Mouse (Mus musculus) neural tube, embryonic 12.5 days (tissue): ENCODE measurements around the gene Vasp. TPM values are rescaled to one million over a fixed set of nuclear protein-coding genes. Genes with fewer than 3 reads are reported as not detected.

Experiments
- ATAC-seq: fragments of 200-750 bp; cut with Nextera tagmentation; 2 replicates; pipeline ENCODE4 v1.8.0; 2017; ENCODE audit warnings: low read depth, mild to moderate bottlenecking, moderate TSS enrichment, moderate library complexity; ENCODE audit not compliant: low FRiP score
- H3K27ac ChIP-seq: fragments of 300-500 bp; sonication (generic); 2 replicates; pipeline ENCODE4 v1.5.1; 2016
- H3K27me3 ChIP-seq: fragments of 300-500 bp; sonication (generic); replicated peaks from 2 replicates; pipeline ENCODE4 v1.6.1; 2016; ENCODE audit warnings: mild to moderate bottlenecking
- H3K36me3 ChIP-seq: fragments of 300-500 bp; sonication (generic); 2 replicates; pipeline ENCODE4 v1.6.1; 2016; ENCODE audit warnings: mild to moderate bottlenecking
- H3K4me1 ChIP-seq: fragments of 300-500 bp; sonication (generic); 2 replicates; pipeline ENCODE4 v1.6.1; 2016
- H3K4me2 ChIP-seq: fragments of 300-500 bp; sonication (generic); replicated peaks from 2 replicates; pipeline ENCODE4 v1.6.1; 2016; ENCODE audit warnings: mild to moderate bottlenecking
- H3K4me3 ChIP-seq: fragments of 300-500 bp; sonication (generic); 2 replicates; pipeline ENCODE4 v1.5.1; 2016
- H3K9ac ChIP-seq: fragments of 300-500 bp; sonication (generic); 2 replicates; pipeline ENCODE4 v1.6.1; 2016; ENCODE audit warnings: mild to moderate bottlenecking
- H3K9me3 ChIP-seq: fragments of 300-500 bp; sonication (generic); 2 replicates; pipeline ENCODE4 v1.6.1; 2016; ENCODE audit warnings: mild to moderate bottlenecking
- WGBS: fragments of 180-500 bp; shearing (Covaris S2); methylation state at CpG from one replicate; pipeline ENCODE4 v1.1.7; 2016; 5-methylcytosine and 5-hydroxymethylcytosine counted together
- polyA plus RNA-seq: library from polyadenylated mRNA; unstranded; fragments of >200 nt; fragmentation: Nextera tagmentation; extraction: Ambion mirVana; gene quantifications from 2 replicates; pipeline ENCODE4 v1.2.1, GENCODE M21; 2016

Gene Vasp
- polyA plus RNA-seq, 1 experiment from 2014 or later = 53.4 TPM

GRCm38 (mm10) chr7:19308454-19309277, 37.0 kb upstream of the Vasp start:
- Histone ChIP-seq H3K9me3 (no peaks in the 10 kb centered on the region), H3K27ac (peak overlapping the region; percentile 3; the same call in 1 of the 2 replicates), H3K4me1 (peaks cover 38% of the 10 kb centered on the region), H3K27me3 (peaks cover 65% of the 10 kb centered on the region), H3K4me2 (peak overlapping the region; percentile 90), H3K36me3 (no peaks in the 10 kb centered on the region), H3K4me3 (peak overlapping the region; percentile 68), H3K9ac (peak overlapping the region; percentile 44; the same call in 1 of the 2 replicates)
- peak; percentile 83 for ATAC-seq
- under 1% methylated on average over 58 of the region's 58 CpGs for WGBS

GRCm38 (mm10) chr7:19307739-19308453, 36.3 kb upstream of the Vasp start:
- 2% methylated on average over 17 of the region's 18 CpGs for WGBS
- H3K27me3 ChIP-seq = peaks cover 66% of the 10 kb centered on the region

GRCm38 (mm10) chr7:19306819-19307738, 35.5 kb upstream of the Vasp start:
- Histone ChIP-seq H3K27ac (no peak overlapping the region), H3K9ac (no peak overlapping the region), H3K4me1 (peaks cover 41% of the 10 kb centered on the region), H3K9me3 (no peaks in the 10 kb centered on the region), H3K36me3 (no peaks in the 10 kb centered on the region), H3K27me3 (peaks cover 71% of the 10 kb centered on the region), H3K4me3 (no peak overlapping the region), H3K4me2 (peak overlapping the region; percentile 90)
- WGBS = 69% methylated on average over 25 of the region's 25 CpGs
- no peak for ATAC-seq

More at GRCm38 (mm10) chr7:19307739-19308453, 36.3 kb upstream of the Vasp start:
- Histone ChIP-seq H3K4me3 (peak overlapping the region; percentile 68), H3K4me1 (peaks cover 41% of the 10 kb centered on the region), H3K4me2 (peak overlapping the region; percentile 90), H3K27ac (peak overlapping the region; percentile 3; the same call in 1 of the 2 replicates), H3K9me3 (no peaks in the 10 kb centered on the region), H3K36me3 (no peaks in the 10 kb centered on the region), H3K9ac (peak overlapping the region; percentile 44; the same call in 1 of the 2 replicates)
- ATAC-seq = peak; percentile 62

GRCm38 (mm10) chr7:19305796-19306765, 34.5 kb upstream of the Vasp start:
- no peak for ATAC-seq
- Histone ChIP-seq H3K36me3 (no peaks in the 10 kb centered on the region), H3K27me3 (peaks cover 70% of the 10 kb centered on the region), H3K9me3 (no peaks in the 10 kb centered on the region), H3K4me1 (peaks cover 47% of the 10 kb centered on the region), H3K9ac (no peak overlapping the region), H3K4me3 (no peak overlapping the region), H3K4me2 (no peak overlapping the region), H3K27ac (no peak overlapping the region)
- 53% methylated on average over 16 of the region's 16 CpGs for WGBS

- WGBS = 11% methylated on average over 6 of the region's 6 CpGs
- Histone ChIP-seq H3K4me2 (peak overlapping the region; percentile 54; the same call in 1 of the 2 replicates), H3K4me3 (no peak overlapping the region), H3K9ac (no peak overlapping the region), H3K36me3 (no peaks in the 10 kb centered on the region), H3K9me3 (no peaks in the 10 kb centered on the region), H3K27ac (no peak overlapping the region), H3K4me1 (peaks cover 44% of the 10 kb centered on the region), H3K27me3 (peaks cover 70% of the 10 kb centered on the region)
- no peak for ATAC-seq
These were observed 33.8 kb upstream of the Vasp start for GRCm38 (mm10) chr7:19305413-19305735.

GRCm38 (mm10) chr7:19304501-19305412, 33.1 kb upstream of the Vasp start:
- Histone ChIP-seq H3K36me3 (no peaks in the 10 kb centered on the region), H3K27me3 (peaks cover 70% of the 10 kb centered on the region), H3K9me3 (no peaks in the 10 kb centered on the region), H3K9ac (peak overlapping the region; percentile 33; the same call in 1 of the 2 replicates), H3K4me3 (peak overlapping the region; percentile 29), H3K4me2 (peak overlapping the region; percentile 54), H3K27ac (no peak overlapping the region), H3K4me1 (peaks cover 43% of the 10 kb centered on the region)
- 2% methylated on average over 48 of the region's 48 CpGs for WGBS
- ATAC-seq = no peak

- no peak overlapping the region; the same call in 1 of the 2 replicates for H3K4me3 ChIP-seq
- 0% methylated on average over 16 of the region's 16 CpGs for WGBS
- H3K27ac ChIP-seq = no peak overlapping the region
- no peaks in the 10 kb centered on the region for H3K9me3 ChIP-seq
- peak overlapping the region; percentile 54 for H3K4me2 ChIP-seq
- H3K27me3 ChIP-seq = peaks cover 64% of the 10 kb centered on the region
- ATAC-seq = no peak
- 0 out of 2 replicates have a peak overlapping the region, but pooled peaks have one; percentile 17 for H3K9ac ChIP-seq
- peaks cover 34% of the 10 kb centered on the region for H3K4me1 ChIP-seq
- no peaks in the 10 kb centered on the region for H3K36me3 ChIP-seq
These were observed 32.2 kb upstream of the Vasp start for GRCm38 (mm10) chr7:19303770-19304169.

- no peaks in the 10 kb centered on the region for H3K9me3 ChIP-seq
- H3K4me2 ChIP-seq = no peak overlapping the region
- H3K27ac ChIP-seq = no peak overlapping the region
- no peak overlapping the region for H3K4me3 ChIP-seq
- no peak for ATAC-seq
- H3K4me1 ChIP-seq = peaks cover 28% of the 10 kb centered on the region
- H3K27me3 ChIP-seq = peaks cover 64% of the 10 kb centered on the region
- WGBS = 73% methylated on average over 12 of the region's 12 CpGs
- no peaks in the 10 kb centered on the region for H3K36me3 ChIP-seq
- no peak overlapping the region for H3K9ac ChIP-seq
These were observed 31.4 kb upstream of the Vasp start for GRCm38 (mm10) chr7:19303046-19303305.

- no peak for ATAC-seq
- H3K9ac ChIP-seq = 0 out of 2 replicates have a peak overlapping the region, but pooled peaks have one; percentile 21
- H3K27ac ChIP-seq = no peak overlapping the region
- 48% methylated on average over 13 of the region's 13 CpGs for WGBS
- H3K36me3 ChIP-seq = no peaks in the 10 kb centered on the region
- H3K4me1 ChIP-seq = peaks cover 24% of the 10 kb centered on the region
- peaks cover 61% of the 10 kb centered on the region for H3K27me3 ChIP-seq
- no peaks in the 10 kb centered on the region for H3K9me3 ChIP-seq
- H3K4me2 ChIP-seq = peak overlapping the region; percentile 56
- H3K4me3 ChIP-seq = no peak overlapping the region
These were observed 30.8 kb upstream of the Vasp start for GRCm38 (mm10) chr7:19302264-19303045.
